Mouse (Mus musculus) midbrain, postnatal 0 days (tissue): ENCODE measurements at regions not wholly inside any gene's neighbourhood (a gene's known extent, or its start where the extent isn't known, plus 50 kb on each side); places are given as distances from the start of the nearest gene placed in this dataset.
A peak's percentile ranks its signal among the peaks of the same experiment; 100 is the strongest.

Experiments
- ATAC-seq: fragments of 200-750 bp; cut with Nextera tagmentation; 2 replicates; pipeline ENCODE4 v1.8.0; 2017; ENCODE audit warnings: moderate number of reproducible peaks, mild to moderate bottlenecking, moderate TSS enrichment, moderate library complexity; ENCODE audit not compliant: low FRiP score
- DNase-seq: peaks from one replicate; pipeline ENCODE4 v3.0.0-alpha.2; 2015; ENCODE audit warnings: low spot score
- H3K27ac ChIP-seq: fragments of 300-500 bp; sonication (generic); 2 replicates; pipeline ENCODE4 v1.5.1; 2014; ENCODE audit warnings: low read depth, mild to moderate bottlenecking, low read length, mixed read lengths
- H3K27me3 ChIP-seq: fragments of 300-500 bp; sonication (generic); 2 replicates; pipeline ENCODE4 v1.6.1; 2014; ENCODE audit warnings: low read length, control low read depth, mixed read lengths; ENCODE audit not compliant: insufficient read depth
- H3K36me3 ChIP-seq: fragments of 300-500 bp; sonication (generic); 2 replicates; pipeline ENCODE4 v1.6.1; 2014; ENCODE audit warnings: low read length, control low read depth, mixed read lengths; ENCODE audit not compliant: insufficient read depth
- H3K4me1 ChIP-seq: fragments of 300-500 bp; sonication (generic); 2 replicates; pipeline ENCODE4 v1.6.1; 2014; ENCODE audit warnings: mild to moderate bottlenecking, control low read depth, antibody characterized with exemption, low read length, mixed read lengths; ENCODE audit not compliant: insufficient read depth
- H3K4me2 ChIP-seq: fragments of 300-500 bp; sonication (generic); 2 replicates; pipeline ENCODE4 v1.6.1; 2014; ENCODE audit warnings: low read depth, mild to moderate bottlenecking, low read length, mixed read lengths; ENCODE audit not compliant: poor library complexity, severe bottlenecking
- H3K4me3 ChIP-seq: fragments of 300-500 bp; sonication (generic); 2 replicates; pipeline ENCODE4 v1.5.1; 2014; ENCODE audit warnings: low read depth, mild to moderate bottlenecking, low read length, moderate library complexity
- H3K9ac ChIP-seq: fragments of 300-500 bp; sonication (generic); replicated peaks from 2 replicates; pipeline ENCODE4 v1.6.1; 2014; ENCODE audit warnings: mild to moderate bottlenecking, low read length, moderate library complexity, mixed read lengths; ENCODE audit not compliant: poor library complexity, severe bottlenecking
- H3K9me3 ChIP-seq: fragments of 300-500 bp; sonication (generic); 2 replicates; pipeline ENCODE4 v1.6.1; 2016; ENCODE audit warnings: low read length, control low read depth
- CTCF ChIP-seq: IDR thresholded peaks from 2 replicates; pipeline ENCODE4 v1.5.1; 2016; ENCODE audit warnings: antibody characterized with exemption, mild to moderate bottlenecking
- WGBS: fragments of 180-500 bp; shearing (Covaris S2); extraction: QIAGEN DNeasy Blood & Tissue Kit; methylation state at CpG from one replicate; pipeline ENCODE4 v1.1.7; 2014; 5-methylcytosine and 5-hydroxymethylcytosine counted together

DNA sequence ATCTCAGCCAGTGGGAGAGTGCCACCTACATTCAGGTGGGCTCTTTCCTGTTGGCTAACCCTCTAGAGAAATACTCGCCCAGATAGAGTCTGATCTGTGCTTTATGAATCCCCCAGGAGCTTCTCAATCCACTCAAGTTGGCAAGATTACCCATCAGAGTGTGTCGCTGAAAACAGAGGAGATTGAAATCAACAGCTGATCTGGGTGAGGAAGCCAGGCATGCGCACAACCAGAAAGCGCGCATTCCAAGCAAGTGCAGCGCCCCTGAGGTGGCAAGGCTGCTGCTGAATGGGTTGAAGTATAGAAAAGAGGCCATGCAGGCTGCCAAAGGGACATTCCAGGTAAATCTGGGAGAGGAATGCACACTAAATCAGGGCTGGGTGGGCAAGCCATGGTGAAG, 158.0 kb downstream of the Efnb1 start:
- no peaks in the 10 kb centered on the region for H3K36me3 ChIP-seq
- H3K27me3 ChIP-seq: peaks cover 7% of the 10 kb centered on the region; the same call in 1 of the 2 replicates
- ATAC-seq: no peak
- no peak overlapping the region for H3K9ac ChIP-seq
- no peak overlapping the region for H3K27ac ChIP-seq
- no peaks in the 10 kb centered on the region for H3K9me3 ChIP-seq
- WGBS: 77% methylated on average over 6 of the region's 6 CpGs
- TF ChIP-seq CTCF: no peak
- H3K4me3 ChIP-seq: no peak overlapping the region
- H3K4me1 ChIP-seq: no peaks in the 10 kb centered on the region
- H3K4me2 ChIP-seq: no peak overlapping the region
- no peak for DNase-seq

DNA sequence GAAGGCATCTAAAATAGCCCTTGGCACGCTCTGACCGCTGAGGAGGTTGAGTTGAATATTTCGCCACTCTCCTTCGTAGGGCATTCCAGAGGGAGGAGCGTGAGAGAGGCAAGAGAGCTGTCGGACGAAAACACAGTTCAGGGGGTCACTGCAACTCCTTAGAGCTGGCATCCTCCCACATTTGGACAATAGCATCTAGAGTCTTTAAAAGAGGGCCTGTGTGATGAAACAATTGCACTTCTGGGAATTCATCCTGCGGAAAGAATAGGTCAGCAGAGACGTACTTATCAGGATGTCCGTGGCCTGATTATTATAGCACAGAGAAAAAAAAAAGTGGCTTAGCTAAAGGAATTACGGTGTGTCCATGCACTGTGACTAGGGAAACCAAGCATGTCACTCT, 156.8 kb downstream of the Efnb1 start:
- DNase-seq (no peak), ATAC-seq (no peak)
- H3K4me2 ChIP-seq: no peak overlapping the region
- H3K9ac ChIP-seq: no peak overlapping the region
- H3K4me3 ChIP-seq: no peak overlapping the region
- TF ChIP-seq CTCF: no peak
- H3K4me1 ChIP-seq: no peaks in the 10 kb centered on the region
- no peaks in the 10 kb centered on the region for H3K9me3 ChIP-seq
- H3K36me3 ChIP-seq: no peaks in the 10 kb centered on the region
- WGBS: 61% methylated on average over 11 of the region's 11 CpGs
- no peak overlapping the region for H3K27ac ChIP-seq
- H3K27me3 ChIP-seq: peaks cover 4% of the 10 kb centered on the region; the same call in 1 of the 2 replicates

DNA sequence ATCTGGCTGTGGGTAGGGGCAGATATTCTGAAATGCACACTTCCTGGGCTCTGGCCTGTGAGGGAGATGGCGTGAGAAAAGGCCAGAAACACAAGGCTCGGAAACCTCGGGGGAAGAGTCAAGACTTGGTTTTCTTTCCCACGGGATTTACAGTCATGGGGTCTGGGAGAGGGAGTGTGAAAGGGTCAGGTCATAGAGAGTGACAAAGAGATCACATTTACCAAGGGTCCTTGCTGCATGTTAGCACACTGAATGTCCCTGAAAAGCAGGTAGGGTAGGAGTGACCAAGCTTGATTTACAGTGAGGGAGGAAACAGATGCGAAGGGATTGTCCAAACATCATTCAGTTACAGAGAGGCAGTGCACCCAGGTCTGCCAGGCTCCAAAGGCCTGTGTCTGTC, 156.0 kb downstream of the Efnb1 start:
- no peak for TF ChIP-seq CTCF
- H3K4me2 ChIP-seq: no peak overlapping the region
- H3K4me1 ChIP-seq: no peaks in the 10 kb centered on the region
- H3K27ac ChIP-seq: no peak overlapping the region
- DNase-seq (no peak), ATAC-seq (no peak)
- H3K9me3 ChIP-seq: no peaks in the 10 kb centered on the region
- no peak overlapping the region for H3K4me3 ChIP-seq
- WGBS: 56% methylated on average over 5 of the region's 5 CpGs
- no peak overlapping the region for H3K9ac ChIP-seq
- no peaks in the 10 kb centered on the region for H3K36me3 ChIP-seq
- peaks cover 4% of the 10 kb centered on the region; the same call in 1 of the 2 replicates for H3K27me3 ChIP-seq

DNA sequence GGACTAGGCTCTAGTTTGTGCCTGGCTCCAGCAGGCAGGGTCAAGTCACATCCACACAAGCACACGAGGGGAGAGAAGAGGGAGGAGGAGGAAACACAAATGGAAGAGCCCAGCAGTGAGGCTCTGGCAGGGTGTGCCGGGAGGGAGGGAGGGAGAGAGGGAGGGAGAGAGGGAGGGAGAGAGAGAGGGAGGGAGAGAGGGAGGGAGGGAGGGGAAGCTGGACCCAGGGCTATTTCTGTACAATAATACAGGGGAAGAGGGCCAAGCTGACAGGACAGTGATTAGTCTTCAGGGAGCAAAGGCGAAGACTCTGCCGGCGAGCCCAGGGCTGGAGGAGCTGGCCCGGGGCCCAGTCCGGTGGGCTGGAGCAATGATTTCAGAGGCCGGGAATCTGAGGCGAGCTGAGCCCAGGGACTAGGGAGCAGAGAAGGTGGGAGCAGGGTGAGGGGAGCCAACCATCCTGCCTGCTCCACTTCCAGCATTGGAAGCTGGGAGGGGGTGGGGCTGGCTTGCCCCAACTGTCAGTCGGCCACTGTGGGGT, 155.6 kb downstream of the Efnb1 start:
- WGBS: 34% methylated on average over 8 of the region's 10 CpGs
- H3K4me1 ChIP-seq: no peaks in the 10 kb centered on the region
- TF ChIP-seq CTCF: no peak
- H3K27me3 ChIP-seq: peaks cover 4% of the 10 kb centered on the region; the same call in 1 of the 2 replicates
- H3K9ac ChIP-seq: no peak overlapping the region
- H3K4me2 ChIP-seq: no peak overlapping the region
- DNase-seq (peak; percentile 41), ATAC-seq (no peak)
- no peaks in the 10 kb centered on the region for H3K9me3 ChIP-seq
- H3K4me3 ChIP-seq: no peak overlapping the region
- H3K36me3 ChIP-seq: no peaks in the 10 kb centered on the region
- H3K27ac ChIP-seq: no peak overlapping the region

DNA sequence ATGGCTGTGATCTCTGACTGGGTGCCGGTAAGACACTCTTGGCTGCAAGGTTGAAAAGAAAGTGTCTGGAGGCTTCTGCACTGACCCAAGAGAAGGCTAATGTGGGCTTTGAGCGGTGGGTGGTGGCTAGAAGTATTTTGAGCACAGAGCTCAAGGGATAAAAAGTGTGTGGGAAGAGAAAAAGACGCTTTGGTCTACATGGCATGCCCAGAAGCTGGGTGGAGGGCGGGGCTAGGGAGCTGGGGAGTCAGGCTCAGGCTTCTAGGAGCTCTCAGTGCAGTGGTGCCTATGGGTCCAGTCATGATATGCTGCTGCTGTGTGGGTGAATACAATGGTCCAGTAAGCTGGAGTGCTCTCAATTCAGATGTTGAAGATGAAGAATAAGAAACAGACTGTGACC, 152.1 kb downstream of the Efnb1 start:
- ATAC-seq (no peak), DNase-seq (no peak)
- Histone ChIP-seq H3K4me2 (no peak overlapping the region), H3K36me3 (no peaks in the 10 kb centered on the region), H3K9ac (no peak overlapping the region), H3K4me3 (no peak overlapping the region), H3K9me3 (no peaks in the 10 kb centered on the region), H3K27me3 (peaks cover 8% of the 10 kb centered on the region; the same call in 1 of the 2 replicates), H3K4me1 (no peaks in the 10 kb centered on the region), H3K27ac (no peak overlapping the region)
- TF ChIP-seq CTCF: no peak
- WGBS: 87% methylated on average over 4 of the region's 4 CpGs

DNA sequence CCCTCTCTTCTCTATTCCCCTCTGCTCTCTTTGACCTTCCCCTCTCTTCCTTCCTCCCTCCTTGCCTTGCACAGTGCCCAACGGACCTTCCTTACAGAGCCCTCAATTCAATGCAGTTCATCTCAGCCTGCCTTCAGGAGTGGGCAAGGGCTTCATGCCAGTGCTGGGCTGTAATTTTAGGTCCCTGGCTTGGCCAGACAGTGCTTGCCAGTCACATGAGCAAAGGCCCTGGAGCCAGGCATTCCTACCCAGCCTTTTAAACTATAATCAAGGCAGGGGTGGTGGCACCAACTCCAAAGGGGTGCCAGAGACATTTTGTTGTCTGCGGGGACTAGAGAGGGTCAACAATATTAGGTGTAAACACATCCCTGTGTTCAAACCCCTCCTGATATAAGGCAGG, 150.9 kb downstream of the Efnb1 start:
- TF ChIP-seq CTCF: no peak
- DNase-seq (no peak), ATAC-seq (no peak)
- no peak overlapping the region for H3K9ac ChIP-seq
- H3K4me2 ChIP-seq: no peak overlapping the region
- no peaks in the 10 kb centered on the region for H3K9me3 ChIP-seq
- H3K27me3 ChIP-seq: peaks cover 4% of the 10 kb centered on the region; the same call in 1 of the 2 replicates
- H3K4me3 ChIP-seq: no peak overlapping the region
- H3K4me1 ChIP-seq: no peaks in the 10 kb centered on the region
- 80% methylated on average over 2 of the region's 2 CpGs for WGBS
- H3K36me3 ChIP-seq: no peaks in the 10 kb centered on the region
- no peak overlapping the region for H3K27ac ChIP-seq
